Mouse (Mus musculus): ENCODE measurements around the gene Hist1h2bg.

DNA sequence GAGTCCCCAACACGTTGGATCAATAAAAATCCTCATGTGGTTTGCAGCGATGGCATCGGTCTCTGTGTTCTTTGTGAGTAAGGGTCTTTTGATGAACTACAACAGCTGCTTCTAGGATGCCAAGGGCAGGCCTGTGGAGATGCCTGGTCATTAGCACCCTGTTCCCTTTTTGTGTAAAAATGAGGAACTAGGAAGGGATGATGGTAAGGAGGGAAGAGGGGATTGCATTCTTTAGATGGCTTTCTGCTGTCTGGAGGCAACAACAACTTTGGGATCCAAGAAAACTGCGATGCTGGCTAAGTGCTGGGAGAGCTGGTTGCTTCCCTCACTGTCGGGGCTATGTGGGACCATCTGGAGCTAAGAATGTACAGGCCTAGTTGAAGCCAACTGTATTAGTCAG is 32.9 kb upstream of the Hist1h2bg start:
- TF ChIP-seq CTCF (IDR thresholded peaks at IDR 0.05; ENCODE audit: low read depth) (no peak), EP300 (IDR thresholded peaks at IDR 0.05; ENCODE audit: low read depth) (no peak)

Measured in heart, postnatal 0 days (tissue).